Mouse (Mus musculus) megakaryocyte-erythroid progenitor cell, adult 5 weeks (primary cell): ENCODE measurements around the gene Tmem45a2. TPM values are rescaled to one million over a fixed set of nuclear protein-coding genes. Genes with fewer than 3 reads are reported as not detected.

ENCODE experiments used
- polyA plus RNA-seq: library from polyadenylated mRNA; stranded (reverse); fragments of >175 nt; gene quantifications from 2 replicates; pipeline ENCODE4 v1.2.3, GENCODE M21; 2012

Tmem45a2 gene
- 0.02 TPM in 1 of 2 replicates, not detected in the other for polyA plus RNA-seq

DNA sequence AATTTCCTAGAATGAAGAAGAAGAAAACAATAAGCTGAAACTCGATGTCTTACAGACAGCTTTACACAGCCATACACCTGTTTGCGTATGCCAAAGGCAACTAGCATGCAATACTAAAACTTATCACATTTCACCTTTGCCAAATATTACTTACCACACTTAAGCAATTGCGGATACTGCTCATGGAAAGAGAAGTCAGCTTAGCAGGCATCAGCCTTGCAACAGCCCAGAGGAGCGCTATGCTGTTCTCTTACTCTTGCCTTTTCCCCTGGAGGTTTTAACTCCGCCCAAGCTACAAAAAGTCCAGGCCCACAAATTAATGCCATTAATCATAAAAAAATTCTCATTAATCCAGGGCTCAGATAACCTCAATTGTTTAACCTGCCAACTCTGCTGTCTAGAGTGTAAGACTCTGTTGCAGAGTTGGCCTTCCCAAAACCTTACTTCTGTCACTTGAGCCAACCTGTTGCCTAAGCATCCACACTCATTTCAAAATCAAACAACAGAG lies at the start of gene Tmem45a2:
Gene Tmem45a2 (minus strand): TSS at position 241 of the 508 bp plus-strand sequence.

Other genes with a start within 250 kb of the Tmem45a2 start
- not detected in 2 replicates for gene Tmem45a, start 185.2 kb downstream of the Tmem45a2 start, polyA plus RNA-seq
- not detected in 2 replicates for gene Lnp1, start 143.3 kb downstream of the Tmem45a2 start, polyA plus RNA-seq
- gene Tomm70a, start 50.3 kb upstream of the Tmem45a2 start, polyA plus RNA-seq = 33.3 and 39.4 TPM in 2 replicates
- gene Nit2, start 96.0 kb upstream of the Tmem45a2 start, polyA plus RNA-seq = 2.3 and 2.4 TPM in 2 replicates
- 1.1 TPM in 2 replicates for gene Tbc1d23, start 160.1 kb upstream of the Tmem45a2 start, polyA plus RNA-seq
- not detected in 2 replicates for gene Tmem30c, start 221.5 kb upstream of the Tmem45a2 start, polyA plus RNA-seq